Mouse (Mus musculus): ENCODE measurements around the gene Pcgf3. TPM values are rescaled to one million over a fixed set of nuclear protein-coding genes. Genes with fewer than 3 reads are reported as not detected.
A peak's percentile ranks its signal among the peaks of the same experiment; 100 is the strongest.

Pcgf3 gene
- polyA plus RNA-seq, 1 experiment from 2014 or later, result 5.3 TPM

DNA sequence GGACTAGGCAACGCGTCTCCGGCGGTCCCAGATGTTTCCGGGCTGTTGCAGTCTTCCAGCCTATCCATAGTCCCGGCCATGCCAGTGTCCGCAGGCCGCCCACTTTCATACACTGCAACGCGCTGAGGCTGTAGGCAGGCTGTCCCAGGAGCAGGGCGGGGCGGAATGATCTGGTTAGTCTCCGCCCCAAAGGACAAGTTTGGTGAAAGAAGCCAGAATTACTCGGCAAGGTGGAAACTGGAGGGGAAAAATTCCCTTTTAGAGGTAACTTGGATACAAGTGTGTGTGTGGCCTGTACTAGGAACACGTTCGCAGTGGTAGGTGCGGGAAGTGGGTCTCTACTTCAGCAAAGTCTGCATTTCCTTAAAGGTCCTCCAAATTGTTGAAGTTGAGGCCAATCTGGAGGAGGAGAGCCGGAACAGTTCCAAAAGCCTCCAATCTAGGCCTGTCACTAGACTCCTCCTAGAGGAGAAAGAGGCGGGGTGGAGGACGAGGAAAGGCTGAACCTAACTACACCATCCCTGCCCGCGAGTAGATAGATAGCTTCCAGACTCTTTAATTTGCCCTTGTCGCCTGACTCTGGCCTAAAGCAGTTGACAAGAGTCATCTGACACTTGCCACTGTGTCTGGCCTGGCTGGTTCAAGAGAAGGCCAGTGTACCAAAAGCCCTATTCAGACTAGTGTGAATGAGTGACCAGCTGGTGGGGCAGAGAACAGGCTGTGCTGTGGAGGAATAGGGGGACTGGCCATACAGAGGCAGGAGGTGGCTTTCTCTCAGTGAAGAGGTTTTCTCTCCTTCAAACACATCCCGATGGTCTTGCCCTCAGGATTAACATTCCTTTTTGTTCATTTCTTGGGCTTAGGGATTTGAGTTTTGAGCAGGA, 12.0 kb upstream of the Pcgf3 start, which contains the start of gene Mfsd7a:
Mfsd7a (minus strand) TSS at position 107 of the 884 bp plus-strand sequence.
- Histone ChIP-seq H3K4me3 (replicated peaks) (peak within 1 kb of the TSS; percentile 46), H3K4me1 (replicated peaks) (peaks cover 54% of the 10 kb centered on the region), H3K27me3 (peaks cover 13% of the 10 kb centered on the region; the same call in 1 of the 2 replicates), H3K4me2 (peak within 1 kb of the TSS; percentile 77), H3K27ac (replicated peaks) (0 out of 2 replicates have a peak within 1 kb of the TSS, but pooled peaks have one; percentile 19), H3K9me3 (replicated peaks) (no peaks in the 10 kb centered on the region), H3K36me3 (replicated peaks) (no peaks in the 10 kb centered on the region), H3K9ac (0 out of 2 replicates have a peak within 1 kb of the TSS, but pooled peaks have one; percentile 18)
- ATAC-seq (ENCODE audit: insufficient read depth), result peak; percentile 75
- WGBS (ENCODE audit: insufficient replicate concordance), result 15% methylated on average over 24 of the region's 24 CpGs

DNA sequence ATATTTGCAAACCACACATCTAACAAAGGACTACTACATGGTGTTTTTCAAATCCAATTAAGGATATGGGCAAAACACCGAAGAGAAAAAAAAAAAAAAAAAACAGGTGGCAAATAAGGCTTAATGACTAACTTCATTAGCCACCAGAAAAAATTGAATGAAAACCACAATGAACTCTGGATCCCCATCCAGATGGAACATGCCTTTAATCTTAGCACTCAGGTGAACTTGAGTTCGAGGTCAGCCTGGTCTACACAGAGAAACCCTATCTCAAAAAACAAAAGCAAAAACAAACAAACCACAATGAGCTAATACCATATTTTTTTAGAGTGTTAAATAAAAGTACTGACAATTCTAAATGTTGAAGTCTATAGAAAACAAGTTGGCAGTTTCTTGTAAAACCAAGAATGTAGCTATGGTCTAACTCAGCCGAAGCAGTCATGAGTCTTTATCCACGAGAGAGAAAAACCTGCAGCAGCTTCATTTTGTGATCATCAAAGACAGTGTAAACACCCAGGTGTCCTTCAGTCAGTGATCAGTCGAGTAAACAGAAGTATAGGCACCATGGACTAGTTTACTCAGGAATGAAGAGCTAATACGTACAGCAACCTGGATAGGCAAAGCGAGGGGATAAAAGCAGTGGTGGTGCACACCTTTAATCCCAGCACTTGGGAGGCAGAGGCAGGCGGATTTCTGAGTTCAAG, 10.0 kb upstream of the Pcgf3 start:
- no peak overlapping the region for H3K4me3 ChIP-seq (replicated peaks)
- H3K27me3 ChIP-seq, result peaks cover 13% of the 10 kb centered on the region; the same call in 1 of the 2 replicates
- no peak overlapping the region for H3K4me2 ChIP-seq
- no peaks in the 10 kb centered on the region for H3K36me3 ChIP-seq (replicated peaks)
- WGBS (ENCODE audit: insufficient replicate concordance), result 61% methylated on average over 8 of the region's 8 CpGs
- no peak overlapping the region for H3K9ac ChIP-seq
- peaks cover 52% of the 10 kb centered on the region for H3K4me1 ChIP-seq (replicated peaks)
- no peak overlapping the region for H3K27ac ChIP-seq (replicated peaks)
- no peaks in the 10 kb centered on the region for H3K9me3 ChIP-seq (replicated peaks)
- no peak for ATAC-seq (ENCODE audit: insufficient read depth)

DNA sequence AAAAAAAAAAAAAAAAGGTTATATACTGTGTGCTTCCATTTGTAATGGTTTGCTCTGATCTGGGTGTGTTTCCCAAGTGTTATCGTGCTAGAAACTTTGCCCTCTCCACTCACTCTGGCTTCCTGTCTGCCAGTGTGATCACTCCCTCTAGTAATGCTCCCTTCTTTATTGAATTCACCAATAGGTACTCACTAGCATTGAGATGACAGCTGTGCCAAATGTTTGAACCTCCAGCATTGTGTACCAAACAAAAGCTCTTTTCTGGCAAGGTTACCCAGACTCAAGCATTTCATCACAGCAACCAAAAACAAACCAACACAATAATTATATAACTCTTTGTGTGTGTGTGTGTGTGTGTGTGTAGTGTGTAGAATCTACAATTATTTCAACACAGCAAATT, 9.4 kb upstream of the Pcgf3 start:
- H3K9ac ChIP-seq, result no peak overlapping the region
- no peak overlapping the region for H3K27ac ChIP-seq (replicated peaks)
- H3K4me2 ChIP-seq, result no peak overlapping the region
- H3K4me1 ChIP-seq (replicated peaks), result peaks cover 46% of the 10 kb centered on the region
- 67% methylated on average over 1 of the region's 1 CpGs for WGBS (ENCODE audit: insufficient replicate concordance)
- no peak overlapping the region for H3K4me3 ChIP-seq (replicated peaks)
- H3K9me3 ChIP-seq (replicated peaks), result no peaks in the 10 kb centered on the region
- H3K27me3 ChIP-seq, result peaks cover 13% of the 10 kb centered on the region; the same call in 1 of the 2 replicates
- no peak for ATAC-seq (ENCODE audit: insufficient read depth)
- no peaks in the 10 kb centered on the region for H3K36me3 ChIP-seq (replicated peaks)

DNA sequence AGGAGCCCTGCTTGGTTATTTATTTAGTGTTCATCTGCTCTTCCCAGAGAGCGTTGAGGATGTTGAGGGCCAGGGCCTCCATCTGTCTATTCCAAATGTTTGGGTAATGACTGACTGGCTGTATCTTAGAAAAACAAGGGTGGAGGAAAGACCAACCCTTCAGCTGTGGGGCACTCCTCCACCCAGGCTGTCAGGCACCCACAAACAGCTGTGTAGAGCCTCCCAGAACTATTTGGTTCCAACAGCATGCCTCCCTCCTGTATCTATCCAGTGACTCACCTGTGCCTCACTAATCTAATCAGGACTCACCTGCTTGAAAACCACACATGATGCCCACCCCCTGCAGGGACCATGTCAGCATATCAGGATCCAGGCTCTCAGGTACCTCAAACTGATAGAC, 8.6 kb upstream of the Pcgf3 start:
- Histone ChIP-seq H3K9ac (no peak overlapping the region), H3K9me3 (replicated peaks) (no peaks in the 10 kb centered on the region), H3K4me2 (no peak overlapping the region), H3K27me3 (peaks cover 13% of the 10 kb centered on the region; the same call in 1 of the 2 replicates), H3K36me3 (replicated peaks) (no peaks in the 10 kb centered on the region), H3K4me1 (replicated peaks) (peaks cover 38% of the 10 kb centered on the region), H3K4me3 (replicated peaks) (no peak overlapping the region), H3K27ac (replicated peaks) (no peak overlapping the region)
- ATAC-seq (ENCODE audit: insufficient read depth), result no peak
- 77% methylated on average over 1 of the region's 1 CpGs for WGBS (ENCODE audit: insufficient replicate concordance)

DNA sequence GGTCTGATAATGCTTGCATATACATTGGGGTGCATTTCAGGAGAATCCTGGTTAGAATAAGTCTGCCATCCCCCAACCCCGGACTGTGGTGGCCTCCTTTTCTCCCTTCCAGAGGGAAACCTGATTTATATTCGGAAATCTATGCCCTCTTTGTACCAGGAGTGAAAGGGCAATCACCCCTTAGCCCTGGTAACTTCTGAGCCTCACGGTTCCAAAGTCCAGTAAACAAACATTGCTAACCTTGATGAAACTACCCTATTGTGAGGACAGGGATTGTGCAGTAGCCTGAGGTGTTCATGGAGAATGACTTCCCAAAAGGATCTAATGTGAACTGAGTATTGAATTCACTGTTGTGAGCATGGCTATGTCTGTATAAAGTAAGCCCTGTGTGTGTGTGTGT, 6.9 kb upstream of the Pcgf3 start:
- H3K27me3 ChIP-seq, result peaks cover 8% of the 10 kb centered on the region; the same call in 1 of the 2 replicates
- peaks cover 24% of the 10 kb centered on the region for H3K4me1 ChIP-seq (replicated peaks)
- H3K9ac ChIP-seq, result no peak overlapping the region
- no peak overlapping the region for H3K4me3 ChIP-seq (replicated peaks)
- ATAC-seq (ENCODE audit: insufficient read depth), result 0 out of 2 replicates have a peak, but pooled peaks have one; percentile 35
- no peak overlapping the region for H3K4me2 ChIP-seq
- H3K9me3 ChIP-seq (replicated peaks), result no peaks in the 10 kb centered on the region
- WGBS (ENCODE audit: insufficient replicate concordance), result 48% methylated on average over 3 of the region's 3 CpGs
- no peaks in the 10 kb centered on the region for H3K36me3 ChIP-seq (replicated peaks)
- H3K27ac ChIP-seq (replicated peaks), result no peak overlapping the region

DNA sequence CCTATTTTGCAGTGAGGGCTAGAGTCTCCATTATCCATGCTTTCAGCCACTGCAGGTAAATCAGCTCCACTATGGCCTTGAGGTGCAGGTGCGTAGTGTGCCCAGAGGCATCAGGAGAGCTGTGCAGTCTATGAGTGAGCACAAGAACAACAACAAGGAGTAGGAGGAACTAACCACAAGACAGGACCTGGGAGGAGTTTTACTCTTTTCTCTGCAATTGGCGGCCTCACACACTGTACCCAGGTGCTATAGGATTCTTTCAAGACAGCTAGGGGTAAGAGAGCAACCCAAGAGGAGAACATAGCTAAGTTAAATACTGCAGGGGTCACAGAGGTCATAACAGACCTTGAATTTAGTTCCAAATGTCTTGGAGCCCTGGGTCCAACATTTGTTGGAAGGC, 2.3 kb upstream of the Pcgf3 start:
- Histone ChIP-seq H3K4me3 (replicated peaks) (no peak overlapping the region), H3K27me3 (peaks cover 8% of the 10 kb centered on the region; the same call in 1 of the 2 replicates), H3K9me3 (replicated peaks) (no peaks in the 10 kb centered on the region), H3K4me1 (replicated peaks) (peaks cover 29% of the 10 kb centered on the region), H3K36me3 (replicated peaks) (no peaks in the 10 kb centered on the region), H3K9ac (no peak overlapping the region), H3K27ac (replicated peaks) (no peak overlapping the region), H3K4me2 (no peak overlapping the region)
- 51% methylated on average over 2 of the region's 2 CpGs for WGBS (ENCODE audit: insufficient replicate concordance)
- ATAC-seq (ENCODE audit: insufficient read depth), result no peak

DNA sequence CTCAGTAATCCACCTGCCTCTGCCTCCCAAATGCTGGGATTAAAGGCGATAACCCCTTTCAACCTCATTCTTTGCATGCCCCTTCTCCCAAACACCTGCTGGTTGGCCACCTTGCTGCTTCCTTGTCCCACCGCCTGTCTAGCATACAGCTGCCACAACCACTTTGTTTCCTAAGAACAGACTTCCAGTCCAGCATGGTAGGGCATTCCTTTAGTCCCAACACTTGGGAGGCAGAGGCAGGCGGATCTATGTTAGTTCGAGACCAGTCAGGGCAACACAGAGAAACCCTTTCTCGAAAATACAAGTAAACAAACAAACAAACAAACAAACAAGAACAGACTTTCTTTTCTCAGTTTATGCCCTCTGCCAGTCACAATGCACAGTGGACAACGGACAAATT, 571 bp upstream of the Pcgf3 start:
- H3K4me3 ChIP-seq (replicated peaks), result peak overlapping the region; percentile 87
- no peaks in the 10 kb centered on the region for H3K36me3 ChIP-seq (replicated peaks)
- 44% methylated on average over 6 of the region's 6 CpGs for WGBS (ENCODE audit: insufficient replicate concordance)
- H3K9ac ChIP-seq, result peak overlapping the region; percentile 97; the same call in 1 of the 2 replicates
- peak overlapping the region; percentile 34; the same call in 1 of the 2 replicates for H3K27ac ChIP-seq (replicated peaks)
- no peak for ATAC-seq (ENCODE audit: insufficient read depth)
- H3K27me3 ChIP-seq, result peaks cover 8% of the 10 kb centered on the region; the same call in 1 of the 2 replicates
- peaks cover 45% of the 10 kb centered on the region for H3K4me1 ChIP-seq (replicated peaks)
- peak overlapping the region; percentile 88 for H3K4me2 ChIP-seq
- H3K9me3 ChIP-seq (replicated peaks), result no peaks in the 10 kb centered on the region

DNA sequence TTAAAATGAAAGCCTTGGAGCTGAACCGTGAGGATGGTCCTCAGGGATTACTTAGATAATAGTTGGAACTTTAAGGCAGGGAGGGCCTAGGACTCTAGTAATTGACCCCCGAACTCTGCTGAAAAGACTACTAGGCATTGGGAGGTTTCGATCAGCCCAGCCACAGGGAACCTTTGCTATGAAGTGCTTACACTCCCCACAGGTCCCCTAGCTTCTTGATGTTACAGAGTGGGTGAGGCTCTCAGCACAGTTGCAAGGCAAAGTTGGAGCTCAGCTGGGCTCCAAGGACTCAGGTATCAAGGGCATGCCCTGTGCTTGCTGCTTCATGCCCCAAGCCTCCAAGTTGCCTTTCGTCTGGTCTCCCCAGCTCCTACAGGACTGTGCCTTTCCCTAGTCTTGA, 1.4 kb downstream of the Pcgf3 start:
- Histone ChIP-seq H3K4me2 (peak overlapping the region; percentile 88), H3K9me3 (replicated peaks) (no peaks in the 10 kb centered on the region), H3K4me1 (replicated peaks) (peaks cover 65% of the 10 kb centered on the region), H3K9ac (peak overlapping the region; percentile 97), H3K4me3 (replicated peaks) (peak overlapping the region; percentile 87), H3K27ac (replicated peaks) (peak overlapping the region; percentile 85), H3K36me3 (replicated peaks) (no peaks in the 10 kb centered on the region), H3K27me3 (peaks cover 8% of the 10 kb centered on the region; the same call in 1 of the 2 replicates)
- ATAC-seq (ENCODE audit: insufficient read depth), result no peak
- whole genome bisulfite sequencing (ENCODE audit: insufficient replicate concordance), result 51% methylated on average over 4 of the region's 4 CpGs

DNA sequence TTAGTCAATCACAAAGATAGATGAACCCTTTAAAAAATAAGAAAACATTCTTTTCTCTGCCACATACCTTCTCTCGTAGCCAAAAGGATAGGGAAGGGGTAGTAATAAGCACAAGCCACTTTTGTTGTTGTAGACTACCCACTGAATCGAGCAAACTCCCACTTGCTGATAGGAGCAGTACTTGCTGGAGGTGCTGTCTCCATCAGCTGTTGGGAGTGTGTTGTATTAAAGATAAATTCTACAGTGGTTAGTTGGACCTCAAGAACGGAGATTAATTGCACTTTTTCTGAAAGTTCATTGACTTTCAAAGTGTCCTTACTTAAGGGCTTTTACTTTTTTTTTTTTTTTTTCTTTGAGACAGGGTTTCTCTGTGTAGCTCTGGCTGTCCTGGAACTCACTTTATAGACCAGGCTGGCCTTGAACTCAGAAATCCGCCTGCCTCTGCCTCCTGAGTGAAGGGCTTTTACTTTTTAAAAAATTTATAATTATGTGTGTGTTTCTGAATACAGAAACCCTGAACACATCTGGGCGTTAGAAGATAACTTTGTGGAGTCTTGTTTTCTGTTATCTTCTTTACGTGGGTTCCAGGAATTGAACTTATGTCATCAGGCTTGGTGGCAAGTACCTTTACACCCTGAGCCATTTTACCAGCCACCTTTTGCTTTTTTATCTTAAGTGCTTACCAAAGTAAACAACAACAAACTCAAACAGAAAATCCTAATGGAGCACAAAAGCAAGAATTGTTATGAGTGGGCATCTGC, 4.3 kb downstream of the Pcgf3 start:
- Histone ChIP-seq H3K4me1 (replicated peaks) (peaks cover 76% of the 10 kb centered on the region), H3K36me3 (replicated peaks) (peaks cover 11% of the 10 kb centered on the region; the same call in 1 of the 2 replicates), H3K4me3 (replicated peaks) (no peak overlapping the region), H3K27me3 (no peaks in the 10 kb centered on the region), H3K4me2 (peak overlapping the region; percentile 88), H3K27ac (replicated peaks) (peak overlapping the region; percentile 78), H3K9me3 (replicated peaks) (no peaks in the 10 kb centered on the region), H3K9ac (0 out of 2 replicates have a peak overlapping the region, but pooled peaks have one; percentile 6)
- WGBS (ENCODE audit: insufficient replicate concordance), result 21% methylated on average over 6 of the region's 6 CpGs
- no peak for ATAC-seq (ENCODE audit: insufficient read depth)

DNA sequence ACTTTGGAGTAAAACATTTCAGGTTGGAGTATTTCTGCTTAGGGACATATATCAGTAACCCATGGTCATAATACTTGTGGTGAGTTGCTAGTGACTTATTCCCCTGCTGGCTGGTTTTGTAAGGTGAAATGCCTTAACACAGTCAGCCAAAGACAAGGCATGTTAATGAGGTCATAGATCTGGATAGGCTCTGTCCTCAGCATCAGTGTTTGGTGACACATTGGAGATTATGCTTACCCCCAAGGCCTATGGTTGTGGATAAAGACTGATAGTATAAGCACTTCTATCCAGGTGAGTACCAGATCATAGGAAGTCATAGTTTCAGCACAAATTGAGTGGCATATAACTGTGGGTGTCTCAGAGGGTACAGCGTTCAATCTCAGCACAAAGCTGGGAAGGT, 5.6 kb downstream of the Pcgf3 start:
- peaks cover 12% of the 10 kb centered on the region; the same call in 1 of the 2 replicates for H3K36me3 ChIP-seq (replicated peaks)
- H3K4me2 ChIP-seq, result 0 out of 2 replicates have a peak overlapping the region, but pooled peaks have one; percentile 88
- H3K27ac ChIP-seq (replicated peaks), result peak overlapping the region; percentile 78
- ATAC-seq (ENCODE audit: insufficient read depth), result no peak
- H3K9ac ChIP-seq, result no peak overlapping the region
- no peak overlapping the region for H3K4me3 ChIP-seq (replicated peaks)
- no peaks in the 10 kb centered on the region for H3K27me3 ChIP-seq
- H3K9me3 ChIP-seq (replicated peaks), result no peaks in the 10 kb centered on the region
- H3K4me1 ChIP-seq (replicated peaks), result peaks cover 68% of the 10 kb centered on the region
- WGBS (ENCODE audit: insufficient replicate concordance), result 97% methylated on average over 1 of the region's 1 CpGs

Data from liver, embryonic 15.5 days (tissue).